Mouse (Mus musculus) bone marrow macrophage, adult 2 months (primary cell): ENCODE data around the gene Pqbp1. TPM values are rescaled to one million over a fixed set of nuclear protein-coding genes. Genes with fewer than 3 reads are reported as not detected.

Experiments
- H3K27ac ChIP-seq: 2 replicates; pipeline ENCODE4 v1.5.1; 2012; ENCODE audit warnings: low read depth, low read length; ENCODE audit not compliant: insufficient read depth
- H3K4me1 ChIP-seq: 2 replicates; pipeline ENCODE4 v1.6.1; 2012; ENCODE audit warnings: low read length; ENCODE audit not compliant: control insufficient read depth, insufficient read depth
- H3K4me3 ChIP-seq: 2 replicates; pipeline ENCODE4 v1.5.1; 2012; ENCODE audit warnings: mild to moderate bottlenecking, low read length, moderate library complexity; ENCODE audit not compliant: insufficient read depth
- CTCF ChIP-seq: IDR thresholded peaks from 2 replicates; pipeline ENCODE4 v1.5.1; 2012; ENCODE audit warnings: low read depth, mild to moderate bottlenecking, low read length, moderate library complexity
- POLR2A ChIP-seq: IDR thresholded peaks from 2 replicates; pipeline ENCODE4 v1.6.1; 2012; ENCODE audit warnings: mild to moderate bottlenecking, low read depth, low read length, borderline replicate concordance
- polyA plus RNA-seq: library from polyadenylated mRNA; stranded (reverse); fragments of >200 nt; gene quantifications from 2 replicates; pipeline ENCODE4 v1.2.4, GENCODE M21; 2012; ENCODE audit not compliant: missing spikeins, insufficient read depth, insufficient read length

Pqbp1 gene
- polyA plus RNA-seq, 1 experiment: 62.2 TPM

- no peak overlapping the region for H3K27ac ChIP-seq
- no peak overlapping the region for H3K4me3 ChIP-seq
- H3K4me1 ChIP-seq: no peaks in the 10 kb centered on the region
- TF ChIP-seq CTCF (no peak), POLR2A (no peak)
These were observed 44.5 kb downstream of the Pqbp1 start for GRCm38 (mm10) chrX:7854578-7854977.

- H3K27ac ChIP-seq: no peak overlapping the region
- H3K4me1 ChIP-seq: peaks cover 2% of the 10 kb centered on the region; the same call in 1 of the 2 replicates
These were observed 51.2 kb downstream of the Pqbp1 start for GRCm38 (mm10) chrX:7847845-7848244.

More at GRCm38 (mm10) chrX:7847845-7848244, 51.2 kb downstream of the Pqbp1 start:
- H3K4me3 ChIP-seq: no peak overlapping the region
- TF ChIP-seq POLR2A (no peak), CTCF (no peak)

Other genes with a start within 250 kb of the Pqbp1 start
- 9.3 and 10.0 TPM in 2 replicates for gene Prickle3, start 242.0 kb downstream of the Pqbp1 start, polyA plus RNA-seq
- 448 and 491 TPM in 2 replicates for gene Plp2, start 227.9 kb downstream of the Pqbp1 start, polyA plus RNA-seq
- not detected in 2 replicates for gene Magix, start 218.0 kb downstream of the Pqbp1 start, polyA plus RNA-seq
- gene Gpkow, start 202.1 kb downstream of the Pqbp1 start, polyA plus RNA-seq: 27.2 and 28.7 TPM in 2 replicates
- 61.9 and 68.8 TPM in 2 replicates for gene Wdr45, start 184.9 kb downstream of the Pqbp1 start, polyA plus RNA-seq
- not detected in 2 replicates for gene Gm45208, start 177.0 kb downstream of the Pqbp1 start, polyA plus RNA-seq
- gene Praf2, start 170.8 kb downstream of the Pqbp1 start, polyA plus RNA-seq: 17.7 and 19.1 TPM in 2 replicates
- 0.75 and 1.9 TPM in 2 replicates for gene Ccdc120, start 148.4 kb downstream of the Pqbp1 start, polyA plus RNA-seq
- 137 and 141 TPM in 2 replicates for gene Tfe3, start 136.7 kb downstream of the Pqbp1 start, polyA plus RNA-seq
- 94.8 and 103 TPM in 2 replicates for gene Gripap1, start 109.5 kb downstream of the Pqbp1 start, polyA plus RNA-seq
- gene Kcnd1, start 77.0 kb downstream of the Pqbp1 start, polyA plus RNA-seq: 0.35 and 0.56 TPM in 2 replicates
- gene Otud5, start 57.9 kb downstream of the Pqbp1 start, polyA plus RNA-seq: 113 and 115 TPM in 2 replicates
- gene Pim2, start 21.0 kb downstream of the Pqbp1 start, polyA plus RNA-seq: 8.6 and 11.4 TPM in 2 replicates
- 28.0 and 36.2 TPM in 2 replicates for gene Slc35a2, start 15.2 kb downstream of the Pqbp1 start, polyA plus RNA-seq
- 33.4 and 47.5 TPM in 2 replicates for gene Timm17b, start 88 bp upstream of the Pqbp1 start, polyA plus RNA-seq
- not detected in 2 replicates for gene Gm10491, start 8.6 kb upstream of the Pqbp1 start, polyA plus RNA-seq
- not detected in 2 replicates for gene Gm10490, start 10.3 kb upstream of the Pqbp1 start, polyA plus RNA-seq
- gene Pcsk1n, start 20.6 kb upstream of the Pqbp1 start, polyA plus RNA-seq: not detected in 2 replicates
- not detected in 2 replicates for gene Eras, start 29.3 kb upstream of the Pqbp1 start, polyA plus RNA-seq
- gene Hdac6, start 48.6 kb upstream of the Pqbp1 start, polyA plus RNA-seq: 16.0 and 16.9 TPM in 2 replicates
- gene Gata1, start 78.8 kb upstream of the Pqbp1 start, polyA plus RNA-seq: not detected in 2 replicates
- gene Glod5, start 119.2 kb upstream of the Pqbp1 start, polyA plus RNA-seq: not detected in 2 replicates
- gene Suv39h1, start 175.5 kb upstream of the Pqbp1 start, polyA plus RNA-seq: 23.6 and 27.3 TPM in 2 replicates
- 82.7 and 86.3 TPM in 2 replicates for gene Was, start 191.2 kb upstream of the Pqbp1 start, polyA plus RNA-seq
- gene Wdr13, start 233.6 kb upstream of the Pqbp1 start, polyA plus RNA-seq: 59.1 and 61.3 TPM in 2 replicates
- 290 and 322 TPM in 2 replicates for gene Rbm3, start 246.6 kb upstream of the Pqbp1 start, polyA plus RNA-seq